Mouse (Mus musculus): ENCODE measurements around the gene Pfn1.
A peak's percentile ranks its signal among the peaks of the same experiment; 100 is the strongest.

The Pfn1 gene

GRCm38 (mm10) chr11:70653345-70654197 is 873 bp downstream of the Pfn1 start:
- no peak for DNase-seq

GRCm38 (mm10) chr11:70652884-70653344 is 1.5 kb downstream of the Pfn1 start:
- DNase-seq: no peak

GRCm38 (mm10) chr11:70652029-70652883 is 2.2 kb downstream of the Pfn1 start:
- no peak for DNase-seq

- no peak for DNase-seq
Observed at GRCm38 (mm10) chr11:70651391-70651790, 3.1 kb downstream of the Pfn1 start.

- DNase-seq: no peak
Observed at GRCm38 (mm10) chr11:70650322-70651175, 3.9 kb downstream of the Pfn1 start.

- DNase-seq: no peak
Observed at GRCm38 (mm10) chr11:70649185-70649734, 5.2 kb downstream of the Pfn1 start.

- DNase-seq: no peak
Observed at GRCm38 (mm10) chr11:70648512-70648911, 5.9 kb downstream of the Pfn1 start.

- no peak for DNase-seq
Observed at GRCm38 (mm10) chr11:70647716-70648420, 6.6 kb downstream of the Pfn1 start.

GRCm38 (mm10) chr11:70646691-70647650 is 7.5 kb downstream of the Pfn1 start, which contains the start of the genes Rnf167 and Slc25a11:
TSS of gene Rnf167 (plus strand) at chr11:70647235.
TSS of gene Slc25a11 (minus strand) at chr11:70647479.
- peak; percentile 98 for DNase-seq

GRCm38 (mm10) chr11:70646259-70646555 is 8.2 kb downstream of the Pfn1 start:
- no peak for DNase-seq

GRCm38 (mm10) chr11:70645461-70646258 is 8.8 kb downstream of the Pfn1 start:
- no peak for DNase-seq

GRCm38 (mm10) chr11:70644564-70645103 is 9.8 kb downstream of the Pfn1 start:
- DNase-seq: no peak

GRCm38 (mm10) chr11:70643051-70643450 is 11.4 kb downstream of the Pfn1 start:
- DNase-seq: no peak

- DNase-seq: no peak
Observed at GRCm38 (mm10) chr11:70641241-70641640, 13.2 kb downstream of the Pfn1 start.

- DNase-seq: no peak
Observed at GRCm38 (mm10) chr11:70639976-70640375, 14.5 kb downstream of the Pfn1 start.

- no peak for DNase-seq
Observed at GRCm38 (mm10) chr11:70638714-70639278, 15.6 kb downstream of the Pfn1 start, which contains the start of gene Gp1ba. TSS of gene Gp1ba (plus strand) at chr11:70639122.

- DNase-seq: no peak
Observed at GRCm38 (mm10) chr11:70638293-70638692, 16.2 kb downstream of the Pfn1 start.

GRCm38 (mm10) chr11:70637764-70638163 is 16.7 kb downstream of the Pfn1 start:
- DNase-seq: no peak

GRCm38 (mm10) chr11:70635601-70636000 is 18.8 kb downstream of the Pfn1 start:
- no peak for DNase-seq
